Mouse (Mus musculus) CH12F3 (cell line): ENCODE data around the gene Nkpd1.

Experiments used
- in situ Hi-C: fragments of 300-500 bp; cut with MboI; formaldehyde crosslinking; loops from 2 replicates; pipeline ENCODE4 v1.14.3; 2020; ENCODE audit warnings: low sequenced_read_pairs

Nkpd1 gene

DNA sequence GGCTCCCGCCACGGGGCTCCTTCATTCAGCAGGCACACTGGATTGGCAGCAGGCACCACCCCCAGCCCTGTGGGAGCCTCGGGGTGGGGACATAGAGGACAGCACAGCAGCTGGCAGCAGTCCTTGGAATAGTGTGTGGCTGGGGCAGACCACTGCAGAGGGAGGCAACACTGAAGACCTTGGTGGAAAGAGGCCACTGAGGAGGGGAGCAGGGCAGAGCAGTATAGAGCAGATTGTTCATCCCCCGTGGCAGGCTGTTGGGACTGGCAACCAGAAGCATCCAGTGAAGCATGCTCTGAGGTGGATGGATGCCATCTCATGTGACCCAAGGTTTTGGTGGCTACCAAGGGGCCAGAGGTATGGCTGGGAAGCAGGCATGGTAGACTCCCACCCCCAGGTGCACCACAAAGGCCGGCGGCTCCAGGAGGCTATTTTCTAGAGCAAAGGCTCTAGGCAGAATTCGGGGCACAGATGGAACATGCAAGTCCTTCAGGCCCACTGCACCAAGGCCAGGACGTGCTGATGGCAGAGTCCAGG is 24.6 kb downstream of the Nkpd1 start:
- in situ Hi-C loops, result no loop called here

DNA sequence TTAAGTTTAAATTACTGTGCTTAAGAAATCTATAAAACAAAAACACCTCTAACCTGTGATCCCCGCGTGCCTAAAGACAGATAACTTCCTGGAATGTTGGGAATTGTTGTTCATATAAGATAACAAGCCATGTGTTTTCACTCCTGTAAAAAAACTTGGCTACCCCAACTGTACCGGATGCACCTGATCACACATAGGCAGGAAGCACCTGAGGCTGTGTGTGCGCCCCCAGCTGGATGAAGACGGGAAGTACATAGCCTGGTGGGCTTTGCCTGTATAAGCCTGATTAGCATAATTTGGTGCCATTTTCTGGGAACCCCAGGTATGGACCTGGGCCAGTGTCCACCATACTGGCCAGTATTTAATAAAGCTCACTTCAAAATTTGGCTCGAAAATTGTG is 25.9 kb downstream of the Nkpd1 start:
- in situ Hi-C loops, result no loop called here

DNA sequence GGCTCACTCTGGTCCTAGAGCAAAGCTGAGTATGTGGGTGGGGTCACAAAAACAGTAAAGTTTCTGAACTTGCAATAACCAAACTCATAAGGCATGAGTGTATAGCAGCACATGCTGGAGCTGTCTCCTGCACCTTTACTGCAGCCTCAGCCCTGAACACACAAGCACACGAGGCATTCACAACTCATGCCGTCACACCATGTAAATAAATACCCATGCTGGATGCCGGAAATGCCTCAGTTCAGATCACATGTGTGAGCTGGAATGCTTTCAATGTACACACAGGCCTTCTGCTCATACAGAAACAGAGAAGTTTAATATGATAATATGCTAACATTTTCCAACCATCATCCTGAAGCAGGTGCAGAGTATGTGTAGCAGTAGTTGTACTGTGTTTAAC is 28.4 kb downstream of the Nkpd1 start:
- in situ Hi-C loops, result no loop called here

DNA sequence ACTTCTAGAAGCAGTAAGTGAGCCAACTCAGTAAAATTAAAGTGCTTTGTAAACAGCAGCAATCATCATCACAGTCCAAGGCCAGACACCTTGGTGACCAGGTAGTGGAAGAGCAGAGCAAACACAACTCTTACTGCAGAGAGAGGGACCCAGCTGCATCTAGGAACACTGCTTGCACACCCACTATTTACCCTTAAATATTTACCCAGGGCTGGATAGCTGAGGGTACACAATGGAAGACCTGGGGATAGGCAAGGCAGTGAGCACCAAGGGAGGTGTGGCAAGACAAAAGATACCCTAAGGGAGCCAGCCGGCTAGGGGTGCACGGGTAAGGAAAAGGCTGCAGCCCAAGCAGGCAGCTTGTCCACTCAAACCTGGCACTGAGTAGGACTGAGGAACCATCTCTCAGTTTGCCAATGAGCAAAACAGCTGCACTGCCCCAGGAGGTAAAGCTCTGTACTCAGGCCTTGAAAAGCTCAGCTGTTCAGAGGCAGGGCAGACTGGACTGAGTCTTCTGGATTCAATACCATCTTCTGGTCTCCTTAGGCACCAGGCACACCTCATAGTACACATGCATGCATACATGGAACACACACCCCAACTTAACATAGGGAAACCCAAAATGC is 29.8 kb downstream of the Nkpd1 start:
- in situ Hi-C loops, result no loop called here

DNA sequence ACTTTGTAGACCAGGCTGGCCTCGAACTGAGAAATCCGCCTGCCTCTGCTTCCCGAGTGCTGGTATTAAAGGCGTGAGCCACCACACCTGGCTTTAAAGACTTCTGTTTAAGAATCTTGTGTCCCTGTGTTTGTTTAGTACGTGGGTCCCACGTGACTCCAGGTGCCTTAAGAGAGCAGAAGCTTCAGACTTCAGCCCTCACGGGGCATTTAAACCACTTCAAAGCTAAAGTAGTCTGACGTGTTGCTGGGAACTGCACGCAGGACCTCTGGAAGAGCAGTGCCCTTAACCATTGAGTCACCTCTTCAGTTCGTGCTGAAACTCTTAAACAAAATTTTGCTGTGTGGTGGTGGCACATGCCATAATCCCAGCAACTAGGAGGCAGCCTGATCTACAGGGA is 31.8 kb downstream of the Nkpd1 start:
- in situ Hi-C loops, result no loop called here

DNA sequence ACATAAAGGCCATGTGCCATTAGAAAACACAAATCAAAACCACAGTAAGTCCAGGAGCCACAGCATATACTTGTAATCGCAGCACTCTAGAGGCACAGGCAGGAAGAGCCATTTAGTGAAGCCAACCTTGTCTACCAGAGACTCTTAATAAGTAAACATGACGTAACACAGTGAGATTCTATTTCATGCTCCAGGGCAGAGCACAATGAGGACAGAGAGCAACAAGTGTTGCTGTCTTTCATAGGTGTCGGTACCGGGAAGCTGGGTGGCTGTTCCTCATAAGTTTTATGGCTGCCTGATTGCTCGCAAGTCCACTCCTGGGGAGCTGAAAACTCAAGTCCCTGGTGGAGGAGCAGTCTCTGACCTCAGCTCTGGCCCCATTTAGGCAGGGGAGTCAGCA is 34.0 kb downstream of the Nkpd1 start:
- in situ Hi-C loops, result no loop called here

DNA sequence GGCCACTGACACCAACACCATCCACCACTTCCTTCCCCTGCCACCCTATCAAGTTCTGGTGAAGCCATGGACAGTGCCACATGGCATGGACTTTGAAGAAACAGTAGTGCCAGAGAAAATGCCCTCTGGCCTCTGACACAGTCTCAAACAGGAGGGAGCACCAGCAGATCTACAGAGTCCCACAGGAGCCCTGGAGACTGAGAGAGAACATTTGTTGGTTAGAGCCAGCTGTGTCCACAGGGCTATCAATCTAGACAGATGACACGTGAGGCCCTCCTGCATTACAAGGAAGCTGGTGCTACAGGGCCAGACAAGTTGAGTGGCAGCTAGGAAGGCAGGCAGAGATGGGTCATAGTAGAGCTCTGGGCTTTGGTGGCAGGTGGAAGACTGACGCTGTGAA is 34.8 kb downstream of the Nkpd1 start:
- in situ Hi-C loops, result no loop called here

DNA sequence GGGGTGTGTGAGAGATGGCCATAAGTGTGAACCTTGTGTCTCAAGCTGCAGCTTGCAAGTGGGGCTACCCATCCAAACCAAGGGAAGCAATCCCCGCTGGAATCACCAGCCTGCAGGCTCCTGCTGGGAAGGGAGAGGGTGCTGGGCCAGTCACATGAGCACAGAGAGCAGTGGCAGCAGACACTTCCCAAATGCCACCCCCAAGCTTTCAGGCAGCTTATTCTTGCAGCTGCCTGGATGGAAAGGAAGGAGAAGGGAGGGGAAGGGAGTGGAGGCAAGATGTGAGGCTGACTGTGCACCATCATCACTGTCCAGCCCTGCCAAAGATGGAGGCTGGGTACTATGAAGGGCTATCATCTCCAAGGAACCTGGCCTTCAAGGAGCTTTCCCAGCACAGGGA is 36.5 kb downstream of the Nkpd1 start:
- in situ Hi-C loops, result no loop called here

DNA sequence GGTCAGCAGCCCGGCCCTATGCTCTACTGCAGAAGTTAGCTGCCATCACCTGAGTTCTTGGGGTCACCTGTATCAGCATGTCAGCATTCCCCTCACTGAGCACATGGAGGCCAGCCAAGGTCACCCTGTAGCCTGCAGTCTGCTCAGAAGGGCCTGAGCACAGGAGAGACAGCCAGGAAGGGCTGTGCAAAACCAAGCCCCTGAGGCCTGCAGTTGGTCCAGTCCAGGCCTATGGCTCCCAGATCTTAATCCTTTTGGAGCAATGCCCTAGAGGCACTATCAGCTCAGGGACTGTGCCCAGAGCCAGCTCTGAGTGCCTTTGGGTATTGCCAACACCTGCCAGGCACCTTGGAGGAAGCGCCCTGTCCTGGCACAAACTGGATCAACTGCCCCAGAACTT is 39.4 kb downstream of the Nkpd1 start:
- in situ Hi-C loops, result no loop called here

DNA sequence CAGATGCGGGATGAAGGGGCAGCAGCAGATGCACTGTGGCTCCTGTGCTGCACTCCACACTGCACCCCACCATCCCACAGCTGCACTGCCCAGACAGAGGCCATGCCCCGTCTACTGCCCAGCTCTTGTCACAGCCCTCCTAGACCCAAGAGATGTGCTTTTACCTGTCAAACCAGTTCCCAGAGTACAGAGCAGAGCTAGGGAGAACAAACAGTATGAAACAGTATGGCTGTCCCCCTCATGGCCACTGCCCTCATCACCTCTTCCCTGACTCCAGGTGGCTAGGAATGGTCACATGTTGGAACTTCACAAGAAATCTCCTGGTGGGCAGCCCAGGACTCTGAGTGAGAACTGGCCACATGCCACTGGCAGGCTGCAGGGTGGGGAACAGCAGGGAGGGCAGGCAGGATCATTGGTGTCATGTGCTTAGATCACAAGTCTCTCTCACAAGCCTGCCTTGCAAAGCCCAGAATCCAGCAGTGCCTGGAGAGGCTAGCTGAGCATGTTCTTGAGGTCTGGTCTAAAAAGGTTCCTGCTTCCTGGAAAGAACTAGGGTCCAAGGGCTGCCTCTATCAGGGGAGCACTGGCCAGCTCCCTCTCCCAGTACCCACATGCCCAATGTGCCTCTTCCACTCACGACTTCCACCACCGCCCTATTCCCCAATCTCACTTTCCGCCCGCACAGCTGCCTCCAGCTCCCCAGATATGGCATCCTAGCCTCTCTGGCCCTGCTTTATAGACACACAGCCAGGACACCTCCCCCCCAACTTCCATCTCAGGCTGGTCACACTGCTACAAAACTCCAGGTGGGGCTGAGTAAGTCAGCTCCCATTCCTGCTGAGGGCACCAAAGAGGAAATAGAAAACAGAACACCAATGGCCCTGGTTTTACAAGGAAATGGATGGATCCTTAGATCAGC is 40.6 kb downstream of the Nkpd1 start:
- in situ Hi-C loops, result no loop called here

DNA sequence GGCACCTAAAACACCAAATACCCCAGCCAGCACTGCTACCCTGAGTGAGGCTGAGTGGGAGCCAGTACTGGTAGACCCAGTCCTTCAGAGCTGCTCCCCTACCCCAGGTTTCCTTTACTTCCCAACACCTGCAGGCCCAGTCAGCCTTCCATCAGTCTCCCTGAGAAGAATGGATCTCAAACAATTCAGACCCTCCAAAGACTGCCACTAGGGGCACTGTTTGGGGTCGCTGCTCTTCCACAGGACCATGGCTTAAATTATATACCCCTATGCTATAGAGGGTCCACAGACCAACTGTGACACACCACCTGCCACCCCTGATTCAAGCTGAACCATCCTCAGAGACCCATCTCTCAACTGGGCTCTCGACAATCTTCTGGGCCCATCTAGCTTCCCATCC is 41.3 kb downstream of the Nkpd1 start:
- in situ Hi-C loops, result no loop called here

DNA sequence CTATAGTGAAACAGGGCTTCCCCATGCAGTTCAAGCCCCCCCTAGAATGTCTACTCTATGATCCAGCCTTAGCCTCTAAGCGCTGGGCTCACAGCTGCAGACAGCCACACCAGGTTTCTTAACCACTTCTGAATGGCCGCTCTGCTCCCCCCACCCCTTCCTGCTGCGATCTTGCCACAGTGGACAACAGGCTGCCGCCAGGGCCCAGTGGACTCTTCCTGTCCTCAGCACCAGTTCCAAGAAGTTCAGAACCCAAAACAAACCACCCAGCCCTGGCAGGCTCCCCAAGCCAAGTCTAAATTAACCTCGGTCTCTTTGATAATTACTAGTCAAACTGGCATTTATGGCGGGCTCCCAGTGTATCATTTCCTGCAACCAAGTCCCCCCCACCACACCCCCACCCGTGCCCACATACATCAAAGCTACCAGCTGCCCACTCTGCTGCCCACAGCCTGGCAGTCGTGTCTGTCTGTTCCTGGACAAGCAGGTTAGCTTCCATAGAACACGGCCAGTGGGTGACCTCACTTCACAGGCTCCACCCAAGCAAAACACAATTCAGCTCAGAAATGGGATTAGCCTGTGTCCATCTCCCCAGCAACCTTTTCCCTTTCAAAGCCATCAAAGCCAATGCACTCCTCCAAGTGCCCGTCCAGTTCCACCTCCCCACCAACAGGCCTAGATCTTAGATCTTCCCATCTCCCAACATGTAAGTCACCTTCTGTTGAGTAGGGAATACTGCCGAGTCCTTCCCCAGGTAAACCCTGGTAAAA is 43.0 kb downstream of the Nkpd1 start:
- in situ Hi-C loops, result no loop called here

DNA sequence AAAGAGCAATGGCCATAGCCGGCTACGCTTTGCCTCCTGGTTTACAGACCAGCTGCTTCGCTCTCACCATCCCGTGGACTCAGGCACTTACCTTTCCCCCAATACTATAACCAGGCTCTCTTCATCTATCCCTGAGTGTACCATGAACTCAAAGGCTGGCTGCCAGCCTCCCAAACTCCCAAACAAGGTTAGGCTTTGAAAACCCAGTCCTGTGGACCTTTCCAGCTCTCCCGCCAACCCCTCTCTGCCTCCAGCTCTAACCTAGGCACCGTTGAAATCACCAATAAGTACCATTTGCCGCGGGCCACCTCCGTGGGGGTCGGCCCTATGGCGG is 43.8 kb downstream of the Nkpd1 start:
- in situ Hi-C loops, result no loop called here

DNA sequence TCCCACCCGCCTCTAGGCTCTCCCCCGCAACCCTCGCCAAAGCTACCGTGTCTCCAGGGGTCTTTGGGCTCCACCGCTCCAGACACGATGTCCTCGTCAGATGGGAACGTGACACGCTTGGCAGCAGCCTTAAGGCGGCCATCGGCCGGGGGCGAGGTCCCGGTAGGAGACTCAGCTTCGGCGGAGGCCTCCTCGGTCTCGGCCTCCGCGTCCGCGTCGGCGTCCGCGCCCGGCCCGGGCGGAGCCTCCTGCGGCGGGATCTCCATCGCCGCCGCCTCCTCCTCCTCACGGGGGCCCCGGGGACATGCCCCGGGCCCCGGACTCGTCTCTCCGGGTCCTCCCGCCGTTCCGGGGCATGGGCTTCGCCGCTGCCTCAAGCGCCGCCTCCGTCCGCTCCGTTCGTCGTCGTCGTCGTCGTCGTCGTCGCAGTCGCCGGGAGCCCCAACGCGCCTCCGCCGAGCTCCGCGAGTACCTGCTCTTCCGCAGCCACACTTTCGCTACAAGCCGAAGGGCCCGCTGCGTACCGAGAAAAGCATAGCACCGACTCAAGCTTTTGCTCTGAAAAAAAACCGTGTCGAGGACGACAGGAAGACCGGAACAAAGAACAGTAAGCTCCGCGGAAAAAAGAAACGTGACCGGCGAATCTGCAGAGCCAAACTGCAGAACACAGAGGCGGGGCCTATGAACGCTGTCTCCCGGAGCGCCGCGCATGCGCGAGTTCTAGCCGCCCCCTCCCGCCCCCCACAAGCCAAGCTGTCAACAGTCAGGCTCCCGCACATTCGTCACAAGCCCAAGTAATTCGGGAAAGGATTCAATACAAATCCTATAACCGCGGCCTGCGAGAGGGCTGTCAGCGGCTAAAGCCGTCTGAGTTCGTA is 44.4 kb downstream of the Nkpd1 start:
- in situ Hi-C loops, result no loop called here

DNA sequence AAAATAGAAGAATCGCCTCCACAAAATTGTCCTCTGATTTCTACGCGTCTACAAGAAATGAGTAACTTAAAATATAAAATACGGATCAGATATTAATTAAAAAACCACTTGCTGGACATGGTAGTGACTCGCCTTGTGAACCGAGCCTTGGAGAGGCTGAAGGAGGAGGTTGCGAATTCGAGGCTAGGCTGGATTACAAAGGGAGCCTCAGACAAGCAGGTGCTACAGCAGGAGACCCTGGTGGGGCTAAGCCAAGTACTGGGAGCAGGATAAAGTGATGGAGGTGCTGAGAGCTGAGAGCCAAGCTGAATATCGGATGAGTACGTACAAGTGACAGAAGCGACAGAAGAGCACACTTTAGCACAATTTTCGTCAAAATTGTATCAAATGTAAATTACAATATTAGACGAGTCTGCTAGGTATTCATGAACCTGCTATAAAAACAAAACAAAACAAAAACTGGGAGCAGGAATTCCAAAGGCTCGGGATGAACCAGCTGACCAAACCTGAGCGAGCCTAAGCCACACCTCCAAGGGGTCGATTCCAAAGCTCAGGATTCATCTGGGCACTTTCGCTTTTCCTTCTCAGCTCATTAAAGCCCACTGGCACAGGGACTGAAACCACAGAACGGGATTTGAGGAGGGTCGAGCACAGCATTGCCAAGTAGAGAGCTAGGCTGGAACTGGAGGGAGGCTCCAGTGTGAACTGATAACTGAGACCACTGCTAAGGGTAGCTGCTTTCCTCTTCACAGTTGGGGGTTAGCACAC is 45.2 kb downstream of the Nkpd1 start, which contains the start of gene Ppp1r37:
TSS of gene Ppp1r37 (minus strand) at position 434 of the 768 bp plus-strand sequence.
- in situ Hi-C loops, result no loop called here

DNA sequence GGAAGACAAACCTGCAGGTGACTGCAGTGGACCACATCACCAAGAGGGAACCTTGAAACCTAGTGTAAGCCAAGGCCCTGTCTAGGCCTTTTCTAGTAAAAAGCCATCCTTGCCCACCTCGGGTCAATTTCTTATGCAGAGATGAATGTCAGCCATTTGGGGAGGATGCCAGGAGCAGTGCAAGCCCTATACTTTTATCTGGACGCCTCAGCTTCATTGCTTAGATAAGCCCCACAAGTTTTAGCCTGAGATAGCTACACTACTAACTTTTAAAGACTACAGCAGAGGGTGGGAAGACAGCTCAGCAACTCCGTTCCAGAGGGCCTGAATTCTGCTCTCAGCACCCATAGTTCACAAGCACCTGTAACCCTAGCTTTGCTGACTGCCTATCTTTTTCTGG is 46.2 kb downstream of the Nkpd1 start:
- in situ Hi-C loops, result no loop called here

DNA sequence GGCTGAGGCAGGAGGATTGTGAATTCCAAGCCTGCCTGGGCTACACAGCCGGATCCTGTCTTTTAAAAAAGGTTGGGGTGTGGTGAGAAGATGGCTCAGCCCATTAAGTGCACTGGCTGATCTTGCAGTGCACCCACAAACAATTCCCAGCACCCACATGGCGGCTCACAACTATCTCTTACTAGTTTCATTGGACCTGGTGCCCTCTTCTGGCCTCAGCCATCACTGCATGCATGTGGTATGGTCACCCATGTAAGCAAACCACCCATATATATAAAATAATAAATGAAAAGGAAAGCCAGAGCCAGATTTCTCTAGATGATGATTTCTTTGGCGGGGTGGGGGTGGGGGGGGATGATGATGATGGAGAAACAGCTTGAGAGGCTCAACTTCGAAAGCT is 46.8 kb downstream of the Nkpd1 start:
- in situ Hi-C loops, result no loop called here

DNA sequence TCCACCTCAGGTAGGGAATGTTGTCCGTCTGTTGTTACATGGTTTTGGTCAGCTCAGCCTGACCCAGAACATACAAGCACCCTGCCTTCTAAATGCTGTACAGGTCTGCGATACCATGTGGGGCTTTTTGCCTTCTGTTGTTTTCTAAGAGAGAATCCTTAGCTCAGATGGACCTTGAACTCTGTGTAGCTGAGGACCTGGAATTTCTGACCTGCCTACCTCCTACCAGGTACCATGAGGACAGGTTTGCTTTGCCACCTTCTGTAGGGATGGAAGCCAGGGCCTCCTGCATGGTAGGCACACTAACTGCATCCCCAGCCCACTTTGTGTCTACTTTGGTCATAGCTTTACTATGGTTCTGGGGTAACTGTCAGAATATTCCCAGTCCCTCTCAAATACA is 48.2 kb downstream of the Nkpd1 start:
- in situ Hi-C loops, result no loop called here

DNA sequence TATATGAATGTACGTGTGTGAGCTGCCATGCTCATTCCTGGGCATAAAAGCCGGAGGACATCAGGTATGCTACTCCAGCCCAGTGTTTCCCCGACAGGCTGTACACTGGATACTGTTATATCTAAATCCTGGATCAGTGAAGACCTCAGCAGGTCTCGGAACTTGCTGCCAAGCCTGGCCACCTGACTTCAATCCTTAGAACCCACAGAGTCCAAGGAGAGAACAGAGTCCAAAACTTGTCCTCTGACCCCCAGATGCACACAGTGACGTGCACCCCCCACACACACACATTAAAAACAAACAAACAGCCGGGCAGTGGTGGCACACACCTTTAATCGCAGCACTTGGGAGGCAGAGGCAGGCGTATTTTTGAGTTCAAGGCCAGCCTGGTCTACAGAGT is 49.8 kb downstream of the Nkpd1 start:
- in situ Hi-C loops, result no loop called here

DNA sequence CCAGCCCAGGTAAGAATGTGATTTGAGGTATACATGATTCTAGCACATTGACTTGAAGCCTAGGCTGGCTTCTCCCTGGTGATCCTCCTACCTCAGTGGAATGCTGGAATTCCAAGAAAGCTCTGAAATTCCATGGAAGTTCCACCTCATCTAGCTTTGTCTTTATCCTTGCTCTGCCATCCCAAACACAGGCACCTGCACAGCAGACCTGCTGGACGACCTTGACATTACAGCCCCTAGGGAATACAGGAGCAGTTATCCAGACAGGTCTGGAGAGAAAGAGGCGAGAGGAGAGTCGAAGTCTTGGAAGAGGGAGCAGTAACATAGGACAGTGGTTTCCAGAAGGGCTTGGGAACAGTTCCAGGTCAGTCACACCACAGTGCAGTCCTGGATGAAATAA is 52.0 kb downstream of the Nkpd1 start:
- in situ Hi-C loops, result no loop called here
